Mouse (Mus musculus): ENCODE results near the gene Man2a2.

DNA sequence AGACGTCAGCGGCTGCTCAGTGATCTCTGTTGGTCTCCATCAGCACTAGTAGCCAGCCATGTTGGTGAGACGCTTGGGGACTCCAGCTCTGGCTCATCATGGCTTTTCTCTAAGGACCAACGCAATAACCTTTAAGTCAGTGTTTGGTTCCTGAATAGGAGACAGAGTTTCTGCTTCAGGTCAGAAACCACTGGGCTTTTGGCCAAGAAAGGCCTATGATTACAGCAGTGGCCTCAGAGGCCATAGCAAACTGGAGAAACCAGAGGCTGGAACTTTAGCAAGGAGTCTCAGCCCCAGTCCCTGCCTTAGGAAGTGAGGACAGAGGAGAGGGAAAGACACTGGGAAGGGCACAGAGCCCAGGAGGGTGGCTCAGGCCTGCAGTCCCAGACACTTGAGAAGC lies 49.4 kb upstream of the Man2a2 start:
- TF ChIP-seq CTCF (IDR thresholded peaks at IDR 0.05; ENCODE audit: control insufficient read depth, insufficient read depth, low read length) (no peak), POLR2A (IDR thresholded peaks at IDR 0.05; ENCODE audit: borderline replicate concordance, control insufficient read depth, low read depth, low read length) (no peak)
